ENCODE assay signal across 16 mouse cellular contexts in the genomic region with DNA sequence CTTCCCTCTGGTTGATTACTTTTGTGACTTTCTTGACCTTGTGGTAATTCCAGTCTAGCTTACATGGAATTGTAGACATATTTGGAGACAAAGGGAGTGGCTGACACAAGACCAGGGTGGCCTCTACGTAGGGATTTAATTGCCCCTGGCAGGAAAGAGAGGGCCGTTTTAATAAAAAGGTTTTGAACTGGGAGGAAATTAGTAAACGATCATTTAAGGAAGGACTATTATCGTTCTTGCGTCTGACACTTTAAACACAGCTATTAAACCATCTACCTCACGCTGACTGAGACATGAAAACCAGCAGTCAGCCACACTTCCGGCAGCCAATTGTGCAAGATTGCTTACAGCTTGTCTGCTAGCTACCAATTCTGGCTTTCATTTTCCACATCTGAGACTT.
A peak's percentile ranks its signal among the peaks of the same experiment; 100 is the strongest.
DNase-seq lines count a peak whose midpoint lies in the region; ATAC-seq and TF ChIP-seq lines count a peak whose summit lies in the region.
"Had no signal": no experiment of that assay in that cellular context is flagged by ENCODE, and none has a peak within 500 bp of the region (broad histone marks: within the 10 kb centered on the region; RNA-seq: fewer than 3 reads in every experiment).

No protein-coding gene starts in this region.

- ATAC-seq in kidney, embryonic 15.5 days (replicated peaks; ENCODE audit: low FRiP score), result no peak
- ATAC-seq in embryonic facial prominence, embryonic 11.5 days (replicated peaks; ENCODE audit: insufficient number of reproducible peaks, low FRiP score, low TSS enrichment, low read depth), result no peak
- no peak for ATAC-seq in limb, embryonic 11.5 days (ENCODE audit: insufficient number of reproducible peaks, low FRiP score, low TSS enrichment, low read depth)

- 0 out of 2 replicates have a peak, but pooled peaks cover 3% of the 10 kb centered on the region for H3K4me1 ChIP-seq in kidney, embryonic 15.5 days
- no peaks in the 10 kb centered on the region for H3K4me1 ChIP-seq in embryonic facial prominence, embryonic 11.5 days (ENCODE audit: control insufficient read depth, insufficient read depth, low read length)
- H3K4me1 ChIP-seq in limb, embryonic 11.5 days (ENCODE audit: control insufficient read depth, insufficient read depth, low read length), result peaks cover 18% of the 10 kb centered on the region
- H3K4me1 ChIP-seq: hindbrain, embryonic 15.5 days; neural tube, embryonic 12.5 days had no signal

- no peak for TF ChIP-seq POLR2A in brain, embryonic 14.5 days (IDR thresholded peaks at IDR 0.05; ENCODE audit: borderline replicate concordance, extremely low read depth, insufficient read depth, insufficient read length, poor library complexity, severe bottlenecking)

- H3K4me3 ChIP-seq in kidney, embryonic 15.5 days (replicated peaks), result no peak overlapping the region
- H3K4me3 ChIP-seq in embryonic facial prominence, embryonic 11.5 days (ENCODE audit: low read depth, low read length), result no peak overlapping the region
- no peak overlapping the region for H3K4me3 ChIP-seq in limb, embryonic 11.5 days (ENCODE audit: low read depth, low read length)
- H3K4me3 ChIP-seq: embryonic facial prominence, embryonic 12.5 days; hindbrain, embryonic 15.5 days; neural tube, embryonic 12.5 days had no signal

- 20% methylated on average over 7 of the region's 7 CpGs for WGBS in kidney, embryonic 15.5 days
- WGBS in embryonic facial prominence, embryonic 11.5 days, result 34% methylated on average over 7 of the region's 7 CpGs
- WGBS in limb, embryonic 11.5 days, result 5% methylated on average over 7 of the region's 7 CpGs

- no peak overlapping the region for H3K4me2 ChIP-seq in kidney, embryonic 15.5 days
- H3K4me2 ChIP-seq in embryonic facial prominence, embryonic 11.5 days (ENCODE audit: low read depth, low read length), result no peak overlapping the region
- no peak overlapping the region for H3K4me2 ChIP-seq in limb, embryonic 11.5 days (ENCODE audit: low read depth, severe bottlenecking)
- H3K4me2 ChIP-seq: embryonic facial prominence, embryonic 12.5 days; hindbrain, embryonic 15.5 days; neural tube, embryonic 12.5 days had no signal

- no peaks in the 10 kb centered on the region for H3K36me3 ChIP-seq in kidney, embryonic 15.5 days
- no peaks in the 10 kb centered on the region for H3K36me3 ChIP-seq in embryonic facial prominence, embryonic 11.5 days (replicated peaks; ENCODE audit: control insufficient read depth, insufficient read depth, low read depth, low read length)
- no peaks in the 10 kb centered on the region for H3K36me3 ChIP-seq in limb, embryonic 11.5 days (ENCODE audit: control insufficient read depth, insufficient read depth, low read length)
- H3K36me3 ChIP-seq: embryonic facial prominence, embryonic 12.5 days; hindbrain, embryonic 15.5 days; neural tube, embryonic 12.5 days had no signal

- no peak overlapping the region for H3K27ac ChIP-seq in kidney, embryonic 15.5 days
- no peak overlapping the region for H3K27ac ChIP-seq in embryonic facial prominence, embryonic 11.5 days (replicated peaks; ENCODE audit: low read depth, low read length)
- H3K27ac ChIP-seq in limb, embryonic 11.5 days (replicated peaks; ENCODE audit: low read depth, low read length), result no peak overlapping the region
- H3K27ac ChIP-seq: embryonic facial prominence, embryonic 12.5 days; hindbrain, embryonic 15.5 days; macrophage; neural tube, embryonic 12.5 days had no signal

- H3K27me3 ChIP-seq in kidney, embryonic 15.5 days, result no peaks in the 10 kb centered on the region
- no peaks in the 10 kb centered on the region for H3K27me3 ChIP-seq in embryonic facial prominence, embryonic 11.5 days (ENCODE audit: control insufficient read depth, insufficient read depth, low read length)
- no peaks in the 10 kb centered on the region for H3K27me3 ChIP-seq in limb, embryonic 11.5 days (ENCODE audit: control insufficient read depth, insufficient read depth, low read length)
- H3K27me3 ChIP-seq: embryonic facial prominence, embryonic 12.5 days; hindbrain, embryonic 15.5 days; neural tube, embryonic 12.5 days had no signal

- H3K9me3 ChIP-seq in kidney, embryonic 15.5 days (replicated peaks), result no peaks in the 10 kb centered on the region
- no peaks in the 10 kb centered on the region for H3K9me3 ChIP-seq in embryonic facial prominence, embryonic 11.5 days (replicated peaks; ENCODE audit: control insufficient read depth, low read length)
- no peaks in the 10 kb centered on the region for H3K9me3 ChIP-seq in limb, embryonic 11.5 days (ENCODE audit: control insufficient read depth, low read length)
- H3K9me3 ChIP-seq: embryonic facial prominence, embryonic 12.5 days; hindbrain, embryonic 15.5 days; neural tube, embryonic 12.5 days had no signal

- peak; percentile 11 for DNase-seq in kidney, postnatal 14 days
- DNase-seq in brain, embryonic 14.5 days (ENCODE audit: low read depth), result peak; percentile 76
- peak; percentile 65 for DNase-seq in embryonic facial prominence, embryonic 11.5 days (ENCODE audit: low spot score)
- peak; percentile 51 for DNase-seq in limb, embryonic 11.5 days (ENCODE audit: low spot score)
- DNase-seq in neural tube, embryonic 10.5 days (ENCODE audit: extremely low spot score, low spot score), result no peak
- DNase-seq in spleen, postnatal 36 days (ENCODE audit: low spot score in 2 of 2), result no peak
- DNase-seq: cerebellum, adult 2 months; gastrocnemius, postnatal 36 days; liver; midbrain, embryonic 14.5 days; thymus, postnatal 25 days had no signal

- TF ChIP-seq CTCF in brain, embryonic 14.5 days (IDR thresholded peaks at IDR 0.05; ENCODE audit: borderline replicate concordance, extremely low read depth, insufficient read depth, insufficient read length), result no peak

- no peak overlapping the region for H3K9ac ChIP-seq in kidney, embryonic 15.5 days
- H3K9ac ChIP-seq in embryonic facial prominence, embryonic 11.5 days (replicated peaks; ENCODE audit: low read length), result no peak overlapping the region
- H3K9ac ChIP-seq in limb, embryonic 11.5 days (ENCODE audit: low read length), result no peak overlapping the region
- H3K9ac ChIP-seq: embryonic facial prominence, embryonic 12.5 days; hindbrain, embryonic 15.5 days; neural tube, embryonic 12.5 days had no signal

Comparison
In these comparisons a context has a peak if more than half of its experiments do, and no peak if none do; other contexts are left out.
1. DNase-seq: peak in kidney, postnatal 14 days (single experiment), brain, embryonic 14.5 days (single experiment), embryonic facial prominence, embryonic 11.5 days (single experiment) and limb, embryonic 11.5 days (single experiment); none in neural tube, embryonic 10.5 days (single experiment) and spleen, postnatal 36 days (0 of 2).